In genomic region chr12:58296980-58297379, GRCm38 (mm10) we compare ENCODE assay signal across 19 mouse cellular contexts. TPM values are rescaled to one million over a fixed set of nuclear protein-coding genes. Genes with fewer than 3 reads are reported as not detected.
DNase-seq lines count a peak whose midpoint lies in the region; ATAC-seq and TF ChIP-seq lines count a peak whose summit lies in the region.
"Had no signal": no experiment of that assay in that cellular context is flagged by ENCODE, and none has a peak within 500 bp of the region (broad histone marks: within the 10 kb centered on the region; RNA-seq: fewer than 3 reads in every experiment).

No protein-coding gene starts in this region.

- no peaks in the 10 kb centered on the region for H3K27me3 ChIP-seq in heart, adult 2 months (ENCODE audit: control insufficient read depth, insufficient read depth, low read length)
- H3K27me3 ChIP-seq in hindbrain, postnatal 0 days (ENCODE audit: insufficient read depth, low read length): no peaks in the 10 kb centered on the region
- no peaks in the 10 kb centered on the region for H3K27me3 ChIP-seq in hindbrain, embryonic 14.5 days (ENCODE audit: control insufficient read depth, insufficient read depth, low read length)
- H3K27me3 ChIP-seq: CH12.LX; liver, embryonic 15.5 days; neural tube, embryonic 12.5 days; Patski had no signal

- peak overlapping the region; percentile 30; the same call in 1 of the 2 replicates for H3K9ac ChIP-seq in heart, adult 2 months (ENCODE audit: low read depth, low read length)
- no peak overlapping the region for H3K9ac ChIP-seq in hindbrain, postnatal 0 days (replicated peaks; ENCODE audit: low read length)
- H3K9ac ChIP-seq in hindbrain, embryonic 14.5 days: no peak overlapping the region
- H3K9ac ChIP-seq: forebrain, postnatal 0 days; liver, embryonic 15.5 days; neural tube, embryonic 12.5 days had no signal

- H3K36me3 ChIP-seq in heart, adult 2 months (ENCODE audit: control insufficient read depth, insufficient read depth, low read length): no peaks in the 10 kb centered on the region
- H3K36me3 ChIP-seq in hindbrain, postnatal 0 days (ENCODE audit: insufficient read depth, low read length): no peaks in the 10 kb centered on the region
- H3K36me3 ChIP-seq in hindbrain, embryonic 14.5 days (replicated peaks; ENCODE audit: control insufficient read depth, insufficient read depth): no peaks in the 10 kb centered on the region
- H3K36me3 ChIP-seq: limb, embryonic 10.5 days; liver, embryonic 15.5 days; neural tube, embryonic 12.5 days had no signal

- no peak for ATAC-seq in hindbrain, postnatal 0 days
- no peak for ATAC-seq in hindbrain, embryonic 14.5 days (ENCODE audit: low FRiP score)
- ATAC-seq: forebrain, postnatal 0 days; inflammation-experienced regulatory T-cells, adult 6 months; Patski had no signal

- no peak for TF ChIP-seq CTCF in heart, adult 2 months (IDR thresholded peaks at IDR 0.05)
- TF ChIP-seq CTCF in hindbrain, postnatal 0 days (IDR thresholded peaks at IDR 0.05; ENCODE audit: low read depth): no peak

- peaks cover 3% of the 10 kb centered on the region for H3K4me1 ChIP-seq in heart, adult 2 months (ENCODE audit: control insufficient read depth, insufficient read depth, low read length)
- H3K4me1 ChIP-seq in hindbrain, postnatal 0 days (ENCODE audit: insufficient read depth, low read length): no peaks in the 10 kb centered on the region
- H3K4me1 ChIP-seq in hindbrain, embryonic 14.5 days (replicated peaks; ENCODE audit: control insufficient read depth, insufficient read depth, low read length): no peaks in the 10 kb centered on the region
- H3K4me1 ChIP-seq: limb, embryonic 10.5 days; liver, embryonic 15.5 days; neural tube, embryonic 12.5 days had no signal

- H3K4me2 ChIP-seq in hindbrain, postnatal 0 days (ENCODE audit: low read depth, low read length): no peak overlapping the region
- H3K4me2 ChIP-seq in hindbrain, embryonic 14.5 days (replicated peaks): no peak overlapping the region
- H3K4me2 ChIP-seq: liver, embryonic 15.5 days; neural tube, embryonic 12.5 days had no signal

- 28% methylated on average over 6 of the region's 6 CpGs for whole genome bisulfite sequencing in heart, adult 2 months
- WGBS in hindbrain, postnatal 0 days: 69% methylated on average over 6 of the region's 6 CpGs
- WGBS in hindbrain, embryonic 14.5 days: 81% methylated on average over 6 of the region's 6 CpGs

- TF ChIP-seq EP300 in heart, adult 2 months (IDR thresholded peaks at IDR 0.05; ENCODE audit: insufficient read depth, low read depth, low read length): no peak

- H3K79me2 ChIP-seq in heart, adult 2 months (replicated peaks; ENCODE audit: control insufficient read depth, insufficient read depth, low read length): no peaks in the 10 kb centered on the region

- H3K27ac ChIP-seq in heart, adult 2 months: peak overlapping the region; percentile 2
- H3K27ac ChIP-seq in hindbrain, postnatal 0 days: no peak overlapping the region
- H3K27ac ChIP-seq in hindbrain, embryonic 14.5 days: no peak overlapping the region
- H3K27ac ChIP-seq: limb, embryonic 10.5 days; liver, embryonic 15.5 days; neural tube, embryonic 12.5 days had no signal

- TF ChIP-seq POLR2A in heart, adult 2 months (IDR thresholded peaks at IDR 0.05; ENCODE audit: insufficient read depth, low read depth, low read length): 0 out of 2 replicates have a peak, but pooled peaks have one; percentile 6

- H3K9me3 ChIP-seq in hindbrain, postnatal 0 days (ENCODE audit: low read length): no peaks in the 10 kb centered on the region
- H3K9me3 ChIP-seq in hindbrain, embryonic 14.5 days (ENCODE audit: control insufficient read depth, low read length): no peaks in the 10 kb centered on the region
- H3K9me3 ChIP-seq: limb, embryonic 10.5 days; liver, embryonic 15.5 days; neural tube, embryonic 12.5 days had no signal

- intact Hi-C loops in heart, adult 2 months (cut with DNase I): no loop called here

- peak; percentile 14 to 17 for DNase-seq in heart, adult 2 months
- no peak for DNase-seq in heart, postnatal 4 days
- peak; percentile 6 for DNase-seq in ovary, adult 18-20 months (ENCODE audit: low spot score)
- DNase-seq in ovary, postnatal 10 days (ENCODE audit: low spot score): no peak
- peak; percentile 11 to 28 for DNase-seq in lung, adult 18-20 months
- DNase-seq in lung, postnatal 4 days: peak; percentile 4 to 44
- no peak for DNase-seq in hindbrain, postnatal 0 days (ENCODE audit: low spot score)
- DNase-seq in hindbrain, embryonic 14.5 days (ENCODE audit: low spot score): no peak
- DNase-seq: forebrain, postnatal 0 days; midbrain, embryonic 14.5 days; right cerebral cortex, adult 18-20 months; thymus, adult 2 months had no signal

- no peak overlapping the region for H3K4me3 ChIP-seq in heart, adult 2 months
- H3K4me3 ChIP-seq in hindbrain, postnatal 0 days (ENCODE audit: low read length): no peak overlapping the region
- H3K4me3 ChIP-seq in hindbrain, embryonic 14.5 days (replicated peaks; ENCODE audit: low read length): no peak overlapping the region
- H3K4me3 ChIP-seq: limb, embryonic 10.5 days; liver, embryonic 15.5 days; neural tube, embryonic 12.5 days had no signal

RNA-seq across cellular contexts. Expression of gene Clec14a, which starts 27.9 kb away (rescaled TPM):
- 10 to 100 TPM in 1 of 2 experiments, 1 to 10 TPM in 1; 9.2 to 13.9 TPM for total RNA-seq in heart, adult 2 months (2021)
- 6.9 and 9.6 TPM in 2 replicates for polyA plus RNA-seq in heart, adult 2 months (2012; rRNA removed)
- 10 to 100 TPM; 28.5 to 29.9 TPM for total RNA-seq in heart, postnatal 4 days (2021)
- total RNA-seq in hindbrain, postnatal 0 days (2014; rRNA removed): 6.8 and 9.3 TPM in 2 replicates
- polyA plus RNA-seq in hindbrain, postnatal 0 days (2015; fragmentation: Nextera tagmentation; extraction: Ambion mirVana): 6.4 and 6.9 TPM in 2 replicates
- 7.9 and 9.3 TPM in 2 replicates for polyA plus RNA-seq in hindbrain, embryonic 14.5 days (2014; fragmentation: Nextera tagmentation; extraction: Ambion mirVana)
- total RNA-seq: CH12.LX; granulocyte monocyte progenitor cell, adult 5-6 weeks had no signal
- polyA plus RNA-seq: inflammation-experienced regulatory T-cells, adult 6 months; Patski had no signal

Comparison
In these comparisons a context has a peak if more than half of its experiments do, and no peak if none do; other contexts are left out.
1. DNase-seq: peak in heart, adult 2 months (2 of 2), ovary, adult 18-20 months (single experiment), lung, adult 18-20 months (2 of 2) and lung, postnatal 4 days (2 of 2); none in heart, postnatal 4 days (single experiment), ovary, postnatal 10 days (single experiment), hindbrain, postnatal 0 days (single experiment) and hindbrain, embryonic 14.5 days (single experiment).